Mouse (Mus musculus): ENCODE data around the gene Pacsin1.

- TF ChIP-seq CTCF (IDR thresholded peaks at IDR 0.05; ENCODE audit: low read depth) (no peak), EP300 (IDR thresholded peaks at IDR 0.05; ENCODE audit: low read depth) (no peak)
These were observed 54.3 kb downstream of the Pacsin1 start for GRCm38 (mm10) chr17:27709650-27710049.

All from liver, embryonic 14.5 days (tissue).